24 mouse cellular contexts compared by ENCODE assay signal in genomic region chr13:109924771-109925170, GRCm38 (mm10).
DNase-seq lines count a peak whose midpoint lies in the region; ATAC-seq and TF ChIP-seq lines count a peak whose summit lies in the region.
"Had no signal": no experiment of that assay in that cellular context is flagged by ENCODE, and none has a peak within 500 bp of the region (broad histone marks: within the 10 kb centered on the region; RNA-seq: fewer than 3 reads in every experiment).

No protein-coding gene starts in this region.

- intact Hi-C loops in gastrocnemius, adult 2 months (cut with DNase I) = loop anchor here (5.0 kb wide), 1 partner anchor 492 kb away; no protein-coding TSS in a partner anchor
- intact Hi-C loops in gastrocnemius, postnatal 36 days (cut with DNase I) = no loop called here

- peak overlapping the region; percentile 60 for H3K4me3 ChIP-seq in gastrocnemius, adult 2 months
- no peak overlapping the region for H3K4me3 ChIP-seq in intestine, embryonic 14.5 days (ENCODE audit: low read depth, low read length)
- H3K4me3 ChIP-seq in intestine, embryonic 16.5 days (ENCODE audit: low read length) = no peak overlapping the region
- H3K4me3 ChIP-seq in brown adipose tissue, adult 24 weeks (ENCODE audit: insufficient read depth, low read depth, low read length) = no peak overlapping the region
- H3K4me3 ChIP-seq: embryonic facial prominence, embryonic 13.5 days; embryonic facial prominence, embryonic 15.5 days; erythroblast, embryonic 14.5 days; forebrain, embryonic 10.5 days; forebrain, embryonic 12.5 days had no signal

- WGBS in intestine, embryonic 14.5 days = 91% methylated on average over 15 of the region's 15 CpGs
- WGBS in intestine, embryonic 16.5 days = 92% methylated on average over 15 of the region's 15 CpGs

- no peak for TF ChIP-seq CTCF in gastrocnemius, adult 2 months (IDR thresholded peaks at IDR 0.05)

- H3K27ac ChIP-seq in gastrocnemius, adult 2 months = peak overlapping the region; percentile 93
- H3K27ac ChIP-seq in intestine, embryonic 14.5 days (ENCODE audit: low read depth) = no peak overlapping the region
- H3K27ac ChIP-seq in intestine, embryonic 16.5 days (ENCODE audit: low read length) = no peak overlapping the region
- H3K27ac ChIP-seq in brown adipose tissue, adult 24 weeks (replicated peaks; ENCODE audit: low read depth, low read length) = 0 out of 2 replicates have a peak overlapping the region, but pooled peaks have one; percentile 3
- H3K27ac ChIP-seq: embryonic facial prominence, embryonic 13.5 days; embryonic facial prominence, embryonic 15.5 days; forebrain, embryonic 10.5 days; forebrain, embryonic 12.5 days had no signal

- DNase-seq in gastrocnemius, adult 2 months = peak; percentile 59
- DNase-seq in gastrocnemius, postnatal 36 days = no peak
- DNase-seq in intestine, embryonic 14.5 days (ENCODE audit: low spot score) = peak; percentile 20
- DNase-seq in skeletal muscle tissue, adult 2 months (ENCODE audit: low read depth, low spot score) = peak; percentile 89
- DNase-seq in adrenal gland, postnatal 10 days = no peak
- DNase-seq: adrenal gland, adult 2 months; adrenal gland, postnatal 14 days; adrenal gland, postnatal 36 days; cerebellum, adult 11 months; cerebellum, adult 18-20 months; cerebellum, adult 8-10 months; cerebellum, adult 9-11 months; cerebellum, postnatal 14 days; cerebellum, postnatal 36 days; embryo, embryonic 11 days had no signal

- no peaks in the 10 kb centered on the region for H3K36me3 ChIP-seq in intestine, embryonic 14.5 days (ENCODE audit: control insufficient read depth, insufficient read depth, low read length)
- no peaks in the 10 kb centered on the region for H3K36me3 ChIP-seq in intestine, embryonic 16.5 days (ENCODE audit: control insufficient read depth, insufficient read depth, low read length)
- H3K36me3 ChIP-seq: embryonic facial prominence, embryonic 13.5 days; embryonic facial prominence, embryonic 15.5 days; forebrain, embryonic 10.5 days; forebrain, embryonic 12.5 days had no signal

- no peak overlapping the region for H3K4me2 ChIP-seq in intestine, embryonic 14.5 days (ENCODE audit: low read length)
- no peak overlapping the region for H3K4me2 ChIP-seq in intestine, embryonic 16.5 days (ENCODE audit: low read depth, low read length)
- H3K4me2 ChIP-seq: embryonic facial prominence, embryonic 13.5 days; embryonic facial prominence, embryonic 15.5 days; forebrain, embryonic 12.5 days had no signal

- H3K4me1 ChIP-seq in intestine, embryonic 14.5 days (replicated peaks; ENCODE audit: control insufficient read depth, insufficient read depth, low read length) = 0 out of 2 replicates have a peak, but pooled peaks cover 4% of the 10 kb centered on the region
- peaks cover 7% of the 10 kb centered on the region for H3K4me1 ChIP-seq in intestine, embryonic 16.5 days (ENCODE audit: control insufficient read depth, insufficient read depth, low read length)
- H3K4me1 ChIP-seq in brown adipose tissue, adult 24 weeks (ENCODE audit: control insufficient read depth, insufficient read depth, insufficient read length, low read length) = peaks cover 5% of the 10 kb centered on the region; the same call in 1 of the 2 replicates

- no peak overlapping the region for H3K9ac ChIP-seq in intestine, embryonic 14.5 days (ENCODE audit: low read length)
- no peak overlapping the region for H3K9ac ChIP-seq in intestine, embryonic 16.5 days (ENCODE audit: low read depth, low read length)
- H3K9ac ChIP-seq: embryonic facial prominence, embryonic 13.5 days; embryonic facial prominence, embryonic 15.5 days; forebrain, embryonic 12.5 days had no signal

- H3K27me3 ChIP-seq in intestine, embryonic 14.5 days (replicated peaks; ENCODE audit: control insufficient read depth, insufficient read depth, low read length) = no peaks in the 10 kb centered on the region
- H3K27me3 ChIP-seq in intestine, embryonic 16.5 days (replicated peaks; ENCODE audit: control insufficient read depth, insufficient read depth, low read length) = no peaks in the 10 kb centered on the region
- H3K27me3 ChIP-seq: embryonic facial prominence, embryonic 13.5 days; embryonic facial prominence, embryonic 15.5 days; forebrain, embryonic 12.5 days had no signal

- no peaks in the 10 kb centered on the region for H3K9me3 ChIP-seq in intestine, embryonic 14.5 days (ENCODE audit: control insufficient read depth, low read length)
- H3K9me3 ChIP-seq in intestine, embryonic 16.5 days (ENCODE audit: control insufficient read depth, low read length) = no peaks in the 10 kb centered on the region
- H3K9me3 ChIP-seq: embryonic facial prominence, embryonic 13.5 days; embryonic facial prominence, embryonic 15.5 days; forebrain, embryonic 10.5 days; forebrain, embryonic 12.5 days had no signal

- no peak for ATAC-seq in intestine, embryonic 14.5 days (replicated peaks; ENCODE audit: low FRiP score, low TSS enrichment, low read depth)
- no peak for ATAC-seq in intestine, embryonic 16.5 days
- ATAC-seq: forebrain, embryonic 14.5 days; forebrain, embryonic 16.5 days had no signal

Comparison
In these comparisons a context has a peak if more than half of its experiments do, and no peak if none do; other contexts are left out.
1. DNase-seq: peak in gastrocnemius, adult 2 months (single experiment), intestine, embryonic 14.5 days (single experiment) and skeletal muscle tissue, adult 2 months (single experiment); none in gastrocnemius, postnatal 36 days (0 of 2) and adrenal gland, postnatal 10 days (single experiment).
2. H3K27ac ChIP-seq: peak in gastrocnemius, adult 2 months (single experiment) and brown adipose tissue, adult 24 weeks (single experiment); none in intestine, embryonic 14.5 days (single experiment) and intestine, embryonic 16.5 days (single experiment).